Mouse (Mus musculus) thymus, postnatal 4 days (tissue): ENCODE data around the gene Hsd17b14.

Experiments used
- DNase-seq: peaks from one replicate; pipeline ENCODE4 v3.0.0; 2021

The Hsd17b14 gene

GRCm38 (mm10) chr7:45568601-45569473 lies 14.1 kb downstream of the Hsd17b14 start:
- no peak for DNase-seq

GRCm38 (mm10) chr7:45570103-45570741 lies 15.5 kb downstream of the Hsd17b14 start, which contains the start of gene Bcat2:
Bcat2 (plus strand) TSS chr7:45570153.
- peak; percentile 85 for DNase-seq

GRCm38 (mm10) chr7:45571966-45572365 lies 17.3 kb downstream of the Hsd17b14 start:
- no peak for DNase-seq

- peak; percentile 69 for DNase-seq
Measured at GRCm38 (mm10) chr7:45573954-45574353, 19.3 kb downstream of the Hsd17b14 start.

GRCm38 (mm10) chr7:45574472-45575379 lies 20.0 kb downstream of the Hsd17b14 start:
- no peak for DNase-seq

GRCm38 (mm10) chr7:45585923-45586322 lies 31.2 kb downstream of the Hsd17b14 start:
- DNase-seq: no peak

GRCm38 (mm10) chr7:45587631-45588592 lies 33.2 kb downstream of the Hsd17b14 start:
- DNase-seq: no peak

GRCm38 (mm10) chr7:45589173-45589572 lies 34.5 kb downstream of the Hsd17b14 start:
- peak; percentile 89 for DNase-seq

GRCm38 (mm10) chr7:45589898-45590297 lies 35.2 kb downstream of the Hsd17b14 start:
- no peak for DNase-seq

GRCm38 (mm10) chr7:45590874-45591273 lies 36.2 kb downstream of the Hsd17b14 start:
- DNase-seq: no peak

- no peak for DNase-seq
Measured at GRCm38 (mm10) chr7:45591880-45592279, 37.2 kb downstream of the Hsd17b14 start.

- DNase-seq: peak; percentile 84
Measured at GRCm38 (mm10) chr7:45593118-45593815, 38.6 kb downstream of the Hsd17b14 start.

- DNase-seq: no peak
Measured at GRCm38 (mm10) chr7:45595176-45595575, 40.5 kb downstream of the Hsd17b14 start.

- DNase-seq: no peak
Measured at GRCm38 (mm10) chr7:45596107-45596506, 41.4 kb downstream of the Hsd17b14 start.

GRCm38 (mm10) chr7:45597013-45597412 lies 42.3 kb downstream of the Hsd17b14 start:
- DNase-seq: no peak

GRCm38 (mm10) chr7:45597527-45597926 lies 42.8 kb downstream of the Hsd17b14 start:
- no peak for DNase-seq

GRCm38 (mm10) chr7:45598960-45599879 lies 44.5 kb downstream of the Hsd17b14 start:
- DNase-seq: peak; percentile 82

- no peak for DNase-seq
Measured at GRCm38 (mm10) chr7:45605704-45606289, 51.1 kb downstream of the Hsd17b14 start.

GRCm38 (mm10) chr7:45609511-45609910 lies 54.8 kb downstream of the Hsd17b14 start:
- DNase-seq: no peak

GRCm38 (mm10) chr7:45616277-45616676 lies 61.6 kb downstream of the Hsd17b14 start:
- no peak for DNase-seq
